Mouse (Mus musculus): Measurements from ENCODE around the gene Paqr5. TPM values are rescaled to one million over a fixed set of nuclear protein-coding genes. Genes with fewer than 3 reads are reported as not detected.
A peak's percentile ranks its signal among the peaks of the same experiment; 100 is the strongest.

Paqr5 gene
- 1 to 10 TPM in 1 of 2 experiments, under 1 TPM in 1; 0.54 to 1.2 TPM for polyA plus RNA-seq (2017; shearing (Covaris generic))

GRCm38 (mm10) chr9:62026600-62026999 is at the start of gene Paqr5:
Gene Paqr5 (minus strand): TSS chr9:62026856.
- ATAC-seq = no peak

GRCm38 (mm10) chr9:62062234-62062633 is 35.6 kb upstream of the Paqr5 start:
- no peak for ATAC-seq

GRCm38 (mm10) chr9:62060431-62060830 is 33.8 kb upstream of the Paqr5 start:
- ATAC-seq = no peak

GRCm38 (mm10) chr9:62059941-62060340 is 33.3 kb upstream of the Paqr5 start:
- ATAC-seq = no peak

- ATAC-seq = no peak
These were observed 31.3 kb upstream of the Paqr5 start for GRCm38 (mm10) chr9:62057881-62058506.

GRCm38 (mm10) chr9:62056206-62056605 is 29.6 kb upstream of the Paqr5 start:
- ATAC-seq = no peak

GRCm38 (mm10) chr9:62050801-62051200 is 24.1 kb upstream of the Paqr5 start:
- ATAC-seq = no peak

GRCm38 (mm10) chr9:62049166-62049565 is 22.5 kb upstream of the Paqr5 start:
- no peak for ATAC-seq

- no peak for ATAC-seq
These were observed 15.5 kb upstream of the Paqr5 start for GRCm38 (mm10) chr9:62042167-62042566.

GRCm38 (mm10) chr9:62040008-62040608 is 13.5 kb upstream of the Paqr5 start:
- peak; percentile 60 for ATAC-seq

- no peak for ATAC-seq
These were observed 9.2 kb upstream of the Paqr5 start for GRCm38 (mm10) chr9:62035806-62036205.

- ATAC-seq = no peak
These were observed 5.5 kb upstream of the Paqr5 start for GRCm38 (mm10) chr9:62032206-62032605.

- ATAC-seq = no peak
These were observed 1.4 kb upstream of the Paqr5 start for GRCm38 (mm10) chr9:62028072-62028471.

- ATAC-seq = no peak
These were observed 1.6 kb downstream of the Paqr5 start for GRCm38 (mm10) chr9:62025056-62025455.

- no peak for ATAC-seq
These were observed 2.8 kb downstream of the Paqr5 start for GRCm38 (mm10) chr9:62023879-62024278.

- ATAC-seq = no peak
These were observed 3.5 kb downstream of the Paqr5 start for GRCm38 (mm10) chr9:62022961-62023680.

- ATAC-seq = no peak
These were observed 5.0 kb downstream of the Paqr5 start for GRCm38 (mm10) chr9:62021583-62022120.

GRCm38 (mm10) chr9:62020259-62020658 is 6.4 kb downstream of the Paqr5 start:
- no peak for ATAC-seq

GRCm38 (mm10) chr9:62018229-62019093 is 8.2 kb downstream of the Paqr5 start:
- ATAC-seq = no peak

- no peak for ATAC-seq
These were observed 9.3 kb downstream of the Paqr5 start for GRCm38 (mm10) chr9:62017329-62017728.

GRCm38 (mm10) chr9:62015504-62015903 is 11.2 kb downstream of the Paqr5 start:
- no peak for ATAC-seq

- ATAC-seq = no peak
These were observed 13.1 kb downstream of the Paqr5 start for GRCm38 (mm10) chr9:62013316-62014097.

Measured in CD4-positive, CD25-positive, alpha-beta regulatory T cell, adult 4 months (primary cell).